Mouse (Mus musculus): ENCODE measurements at regions not wholly inside any gene's neighbourhood (a gene's known extent, or its start where the extent isn't known, plus 50 kb on each side); places are given as distances from the start of the nearest gene placed in this dataset.

GRCm38 (mm10) chr13:110690501-110691255, 295.8 kb downstream of the Plk2 start:
- DNase-seq = no peak

- DNase-seq = no peak
These were observed 297.9 kb downstream of the Plk2 start for GRCm38 (mm10) chr13:110692696-110693095.

DNA sequence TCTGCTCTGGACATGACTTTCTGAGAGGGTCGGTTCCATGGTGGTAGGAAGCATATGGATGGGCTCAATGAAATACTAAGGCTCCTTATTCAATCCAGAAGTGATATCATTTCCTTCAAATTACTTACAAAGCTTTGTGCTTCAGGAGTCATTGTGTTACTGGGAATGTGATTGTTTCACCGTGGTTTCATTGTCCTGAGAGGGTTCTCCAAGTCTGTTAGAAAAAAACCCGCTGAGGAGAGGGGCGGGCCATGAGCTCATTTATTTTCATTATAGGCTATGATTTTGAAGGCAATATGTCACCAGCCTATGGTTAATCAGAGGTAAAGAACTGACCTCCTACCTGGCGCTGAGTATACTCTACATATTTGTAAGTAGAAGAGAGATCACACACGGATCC, 300.0 kb downstream of the Plk2 start:
- DNase-seq = no peak

GRCm38 (mm10) chr13:110696549-110696948, 301.7 kb downstream of the Plk2 start:
- no peak for DNase-seq

GRCm38 (mm10) chr13:110704261-110704660, 309.4 kb downstream of the Plk2 start:
- peak; percentile 56 for DNase-seq

- no peak for DNase-seq
These were observed 316.0 kb downstream of the Plk2 start for GRCm38 (mm10) chr13:110710847-110711246.

DNA sequence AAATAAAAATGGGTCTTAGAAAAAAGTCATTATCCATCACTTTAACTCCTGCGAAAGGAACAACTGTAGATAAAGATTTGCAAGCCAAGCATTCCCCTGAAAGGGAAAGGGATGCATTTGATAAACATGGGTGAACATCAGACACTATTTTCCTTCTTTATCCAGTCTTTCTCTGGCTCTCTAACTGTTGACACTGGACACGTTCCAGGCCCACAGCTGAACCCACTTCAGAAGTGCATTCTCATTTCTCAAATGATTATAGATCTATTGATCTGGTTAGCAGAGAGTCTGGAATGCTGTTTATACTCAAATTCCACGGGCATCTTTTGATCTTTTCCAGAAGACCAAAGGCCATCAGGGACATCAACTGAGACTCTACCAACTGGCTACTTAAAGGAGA, 317.7 kb downstream of the Plk2 start:
- DNase-seq = no peak

DNA sequence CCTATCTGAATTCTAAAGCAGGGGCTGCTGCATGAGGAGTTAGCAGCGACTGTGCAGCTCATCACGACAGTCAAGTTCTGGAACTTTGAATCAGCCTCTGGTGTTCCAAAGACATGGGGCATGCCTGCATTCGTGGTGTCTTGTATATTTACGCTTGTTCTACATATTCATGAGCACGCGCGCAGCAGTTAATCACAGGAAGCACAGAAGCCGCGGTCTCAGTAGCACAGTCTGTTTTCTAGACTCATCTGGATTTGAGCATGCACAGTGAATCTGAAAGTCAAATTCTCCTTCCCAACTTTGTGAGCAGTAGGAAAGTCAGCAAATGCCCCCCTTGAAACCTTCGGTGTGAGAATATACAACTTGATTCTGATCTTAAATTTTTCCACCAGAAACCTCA, 327.3 kb downstream of the Plk2 start:
- no peak for DNase-seq

DNA sequence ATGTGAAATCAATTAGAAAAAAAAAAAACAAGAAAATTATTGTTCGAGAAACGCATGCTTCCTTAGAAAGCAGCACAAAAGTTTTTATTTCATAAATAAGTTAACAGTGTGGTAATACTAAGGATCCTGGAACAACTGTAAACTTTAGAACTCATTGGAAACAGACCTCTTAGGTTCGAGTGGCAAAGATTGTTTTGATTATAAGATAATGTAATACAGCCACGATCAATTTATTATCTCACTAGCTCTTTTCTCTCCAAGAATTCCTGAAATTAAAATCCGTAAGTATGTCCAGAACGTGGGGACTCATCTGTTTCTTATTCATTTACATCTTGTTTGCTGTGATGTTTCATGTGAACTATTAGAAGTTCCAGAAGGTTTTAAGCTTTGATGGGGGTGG, 327.9 kb downstream of the Plk2 start:
- DNase-seq = no peak

- no peak for DNase-seq
These were observed 330.0 kb downstream of the Plk2 start for GRCm38 (mm10) chr13:110724836-110725235.

- no peak for DNase-seq
These were observed 331.0 kb downstream of the Plk2 start for GRCm38 (mm10) chr13:110725821-110726220.

DNA sequence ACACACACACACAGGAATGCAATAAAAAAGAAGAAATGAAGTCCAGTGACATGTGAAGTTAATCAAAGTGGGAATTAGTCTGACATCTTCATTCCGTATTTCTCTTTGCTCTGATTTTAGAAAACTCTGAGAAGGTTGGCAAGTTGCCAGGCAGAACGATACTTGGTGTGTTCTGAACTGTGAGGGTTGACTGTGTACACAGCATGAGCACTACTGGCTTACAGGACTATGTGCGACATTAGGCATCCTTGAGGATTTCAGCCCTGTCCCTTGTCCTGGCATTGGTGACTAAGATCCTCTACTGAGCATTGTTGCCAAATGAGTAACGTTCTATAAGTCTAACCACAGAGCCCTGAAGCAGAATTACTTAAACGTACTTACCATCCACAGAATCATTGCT, 340.7 kb downstream of the Plk2 start:
- no peak for DNase-seq

DNA sequence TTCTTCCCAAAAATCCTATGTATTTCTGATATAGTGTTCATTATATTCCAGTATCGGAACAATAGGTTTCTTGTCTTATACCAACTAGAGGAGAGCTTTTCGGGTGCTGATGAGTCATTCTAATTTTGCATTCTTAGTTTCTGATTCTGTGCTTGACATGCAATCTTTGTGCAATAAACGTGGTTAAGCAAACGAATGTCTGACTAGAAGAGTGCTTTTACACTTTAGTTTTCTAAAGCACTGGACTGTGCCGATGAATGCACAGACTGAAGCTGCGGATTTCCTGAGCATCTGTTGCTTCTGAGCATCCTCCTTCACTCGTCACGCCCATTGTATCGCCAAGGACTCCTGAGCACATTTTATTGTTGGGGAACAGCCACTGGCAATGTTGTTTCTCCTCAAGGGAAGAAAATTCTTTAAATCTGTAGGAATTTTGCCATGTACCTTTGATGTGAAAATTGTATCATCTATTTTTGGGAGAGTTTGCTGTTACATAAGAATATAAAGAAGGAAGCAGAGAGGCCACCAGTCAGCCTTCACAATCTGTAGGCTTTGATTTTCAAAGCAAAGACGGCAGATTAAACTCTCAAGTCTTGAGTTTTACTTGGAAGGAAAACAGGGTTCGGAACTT, 346.8 kb downstream of the Plk2 start:
- peak; percentile 46 for DNase-seq

- DNase-seq = no peak
These were observed 352.5 kb downstream of the Plk2 start for GRCm38 (mm10) chr13:110747223-110747868.

DNA sequence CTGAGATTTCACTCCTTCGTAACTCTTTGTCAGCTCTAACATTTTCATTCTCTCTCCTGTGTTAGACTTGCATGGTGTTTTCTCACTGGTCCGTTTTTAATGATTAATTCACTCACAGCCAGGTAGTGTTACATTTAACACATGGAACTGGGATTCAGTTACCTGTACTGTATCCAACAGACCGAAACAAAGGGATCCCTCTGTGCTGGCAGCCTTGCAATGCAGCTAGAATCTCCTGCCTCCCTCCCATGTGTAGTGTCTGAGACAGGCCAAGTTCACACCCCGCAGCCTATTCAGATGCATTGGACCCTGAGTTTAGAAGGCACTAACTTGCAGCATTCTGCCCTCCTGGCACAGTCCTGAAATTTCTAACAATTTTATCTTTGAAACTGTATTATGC, 357.9 kb downstream of the Plk2 start:
- no peak for DNase-seq

GRCm38 (mm10) chr13:110754548-110754947, 359.7 kb downstream of the Plk2 start:
- DNase-seq = peak; percentile 9

DNA sequence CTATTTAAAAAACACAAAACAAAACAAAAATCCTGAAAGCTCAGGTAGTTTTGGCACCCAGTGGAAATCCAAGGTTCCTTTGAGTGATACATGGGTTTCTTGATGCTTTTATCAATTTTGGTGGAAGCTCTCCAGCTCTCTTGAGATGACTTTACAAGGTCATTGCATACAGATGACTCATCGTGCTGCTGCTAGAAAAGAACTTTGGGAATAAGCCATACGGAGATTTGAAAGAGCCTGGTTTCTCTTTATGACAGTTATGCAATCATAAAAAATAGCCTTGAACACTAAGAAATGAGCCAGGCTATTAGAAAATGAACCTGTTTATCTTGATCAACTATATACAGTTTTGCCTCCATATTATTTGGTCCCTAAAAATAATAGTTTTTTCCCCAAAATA, 362.0 kb downstream of the Plk2 start:
- DNase-seq = no peak

DNA sequence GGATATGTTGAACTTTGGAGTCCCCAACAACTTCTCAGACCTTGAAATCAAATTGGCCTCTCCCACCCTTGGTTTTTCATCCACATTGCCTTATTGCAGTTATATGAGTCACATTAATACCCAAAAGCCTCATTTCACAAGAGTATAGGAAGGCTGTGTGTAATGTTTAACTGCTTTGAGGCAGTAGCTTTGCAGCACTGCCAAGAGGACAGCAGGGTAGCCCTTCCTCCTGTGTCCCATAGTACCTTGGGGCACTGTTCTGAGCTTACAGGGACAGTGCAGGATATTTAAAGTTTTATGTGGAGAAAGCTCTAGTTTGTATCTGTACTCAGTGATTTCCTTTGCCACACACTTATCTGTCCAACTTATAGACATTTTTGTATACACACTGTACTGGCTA, 374.4 kb downstream of the Plk2 start:
- no peak for DNase-seq

DNA sequence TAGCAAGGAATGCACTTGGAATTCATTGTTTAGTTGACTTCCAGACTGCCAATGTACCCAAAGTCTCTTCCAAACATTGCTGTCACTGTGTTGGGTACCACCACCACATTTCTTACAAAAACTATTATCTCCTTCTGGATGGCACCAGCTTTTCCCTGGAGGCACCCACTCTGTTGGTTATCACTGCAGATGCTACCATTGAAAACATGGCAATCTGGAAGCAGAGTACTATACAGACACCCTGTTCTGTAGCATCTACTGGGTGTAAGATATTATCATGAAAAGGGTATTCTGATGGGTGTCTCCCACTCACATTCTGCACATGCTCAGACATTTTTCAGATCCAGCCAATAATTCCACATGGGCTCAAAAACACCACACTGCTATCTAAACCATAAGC, 380.4 kb downstream of the Plk2 start:
- DNase-seq = no peak

DNA sequence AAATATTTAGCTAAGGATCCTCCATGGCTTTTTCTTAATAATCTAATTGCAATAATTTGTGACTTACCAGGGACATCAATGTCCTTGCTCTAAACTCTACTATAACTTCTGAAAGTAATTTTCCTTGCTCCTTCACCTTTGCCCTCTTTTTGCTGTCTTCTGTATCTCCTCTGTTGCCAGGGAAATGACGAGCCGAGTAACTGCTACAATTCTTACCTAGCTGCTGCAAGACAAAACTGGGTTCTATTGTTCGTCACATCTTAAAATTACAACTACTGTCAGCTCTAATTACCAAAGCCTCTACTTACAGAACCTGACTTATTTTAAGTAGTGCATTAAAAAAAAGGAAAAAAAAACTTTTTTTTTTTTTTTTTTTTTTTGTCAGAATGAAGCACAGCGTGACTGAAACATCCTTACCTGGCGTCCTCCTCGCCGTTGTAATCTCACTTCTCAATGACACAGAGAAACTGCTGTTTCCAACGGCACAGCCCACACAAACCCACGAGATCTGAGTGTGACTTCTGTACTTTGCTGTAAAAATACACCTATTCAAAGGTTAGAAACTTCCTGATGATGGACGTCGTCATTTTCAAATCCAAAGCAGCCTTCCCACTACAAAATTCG, 389.4 kb downstream of the Plk2 start:
- DNase-seq = peak; percentile 43

GRCm38 (mm10) chr13:110784822-110785221, 390.0 kb downstream of the Plk2 start:
- DNase-seq = no peak

DNA sequence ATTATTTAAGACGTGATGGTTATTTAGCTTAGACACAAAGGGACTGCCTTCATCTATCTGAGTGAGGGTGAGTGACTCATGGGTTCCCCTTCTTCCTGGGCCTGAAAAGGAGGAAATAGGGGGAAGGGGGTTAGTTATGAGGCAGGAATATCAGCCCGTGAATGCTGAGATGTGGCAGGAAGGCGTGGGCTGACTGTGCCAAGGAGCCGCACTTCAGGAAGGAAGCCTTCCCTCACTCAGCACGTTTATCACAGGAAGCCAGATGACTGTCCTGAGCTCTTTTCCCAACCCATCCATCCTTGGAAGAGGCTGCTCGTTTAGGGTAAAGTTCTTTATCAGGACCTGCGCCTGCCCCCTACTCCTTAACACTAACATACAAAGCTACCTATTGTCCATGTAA, 403.5 kb downstream of the Plk2 start:
- peak; percentile 9 for DNase-seq

GRCm38 (mm10) chr13:110802841-110803240, 408.0 kb downstream of the Plk2 start:
- peak; percentile 12 for DNase-seq

DNA sequence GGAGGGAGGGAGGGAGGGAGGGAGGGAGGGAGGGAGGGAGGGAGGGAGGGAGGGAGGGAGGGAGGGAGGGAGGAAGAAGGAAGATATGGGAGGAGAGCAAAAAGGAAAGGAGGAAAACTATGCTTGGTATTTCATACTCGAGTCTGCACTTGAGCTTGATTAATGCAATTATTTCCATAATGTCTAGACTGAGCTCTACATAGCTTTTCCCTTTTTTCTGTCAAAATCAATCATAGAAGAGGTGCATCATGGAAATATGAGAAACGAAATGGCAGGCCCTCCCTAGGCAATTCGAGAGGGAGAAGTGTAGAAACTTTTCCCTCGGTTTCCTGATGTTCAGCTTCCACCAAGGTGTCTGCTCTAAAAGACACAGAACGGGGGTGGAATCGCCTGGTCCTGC, 417.6 kb downstream of the Plk2 start:
- DNase-seq = no peak

Data from right cerebral cortex, adult 18-20 months (tissue).